Mouse (Mus musculus): Measurements from ENCODE around the gene Vegfb.

The Vegfb gene

GRCm38 (mm10) chr19:6941372-6942248, 45.8 kb downstream of the Vegfb start, which contains the start of gene Bad:
Gene Bad (plus strand): TSS chr19:6941861.
- DNase-seq (ENCODE audit: low read depth) = peak; percentile 97

DNA sequence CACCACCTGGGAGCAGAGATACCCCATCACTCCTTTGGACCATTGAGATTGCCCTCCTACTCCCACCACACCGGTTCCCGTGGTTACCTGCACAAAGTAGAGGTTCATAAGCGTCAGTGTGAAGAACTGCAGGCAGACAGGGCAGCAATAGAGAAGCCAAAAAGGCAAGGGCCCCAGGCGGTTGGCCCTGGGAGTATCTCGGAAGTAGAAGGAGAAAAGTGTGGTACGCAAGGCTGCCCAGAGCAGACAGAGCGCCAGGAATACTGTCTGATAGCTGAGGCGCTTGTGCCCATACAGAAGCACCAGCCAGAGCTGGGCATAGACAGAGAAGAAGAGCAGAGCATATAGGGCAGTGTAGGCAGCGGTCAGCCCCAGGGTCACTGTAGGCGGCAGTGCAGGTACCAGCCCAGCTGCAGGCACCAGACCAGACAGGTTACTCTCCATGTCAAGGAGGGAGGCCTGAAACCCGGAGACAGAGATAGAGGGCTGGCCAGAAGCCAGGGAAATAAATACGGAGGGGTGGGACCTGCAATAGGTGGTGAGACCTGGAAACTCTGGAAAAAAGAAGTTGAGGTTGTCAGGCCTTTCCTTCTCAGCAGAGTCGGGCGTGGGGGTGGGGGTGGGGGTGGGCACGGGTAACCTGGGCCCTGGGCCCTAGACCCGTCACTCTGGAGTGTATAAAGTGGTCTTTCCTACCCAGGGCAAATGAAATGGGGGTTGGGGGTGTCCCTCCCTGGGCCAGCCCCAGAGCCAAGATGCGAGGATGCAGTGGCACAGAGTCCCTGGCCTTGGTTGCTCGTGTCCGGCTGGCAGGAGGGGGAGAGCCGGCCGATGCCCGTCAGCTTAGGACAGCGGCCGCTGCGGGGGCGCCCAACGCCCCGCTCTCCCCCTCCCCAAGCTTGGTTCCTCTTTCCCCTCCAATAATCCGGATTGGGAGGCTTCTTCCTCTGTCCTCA, 46.8 kb downstream of the Vegfb start:
- no peak for DNase-seq (ENCODE audit: low read depth)

GRCm38 (mm10) chr19:6939106-6940002, 48.1 kb downstream of the Vegfb start:
- no peak for DNase-seq (ENCODE audit: low read depth)

DNA sequence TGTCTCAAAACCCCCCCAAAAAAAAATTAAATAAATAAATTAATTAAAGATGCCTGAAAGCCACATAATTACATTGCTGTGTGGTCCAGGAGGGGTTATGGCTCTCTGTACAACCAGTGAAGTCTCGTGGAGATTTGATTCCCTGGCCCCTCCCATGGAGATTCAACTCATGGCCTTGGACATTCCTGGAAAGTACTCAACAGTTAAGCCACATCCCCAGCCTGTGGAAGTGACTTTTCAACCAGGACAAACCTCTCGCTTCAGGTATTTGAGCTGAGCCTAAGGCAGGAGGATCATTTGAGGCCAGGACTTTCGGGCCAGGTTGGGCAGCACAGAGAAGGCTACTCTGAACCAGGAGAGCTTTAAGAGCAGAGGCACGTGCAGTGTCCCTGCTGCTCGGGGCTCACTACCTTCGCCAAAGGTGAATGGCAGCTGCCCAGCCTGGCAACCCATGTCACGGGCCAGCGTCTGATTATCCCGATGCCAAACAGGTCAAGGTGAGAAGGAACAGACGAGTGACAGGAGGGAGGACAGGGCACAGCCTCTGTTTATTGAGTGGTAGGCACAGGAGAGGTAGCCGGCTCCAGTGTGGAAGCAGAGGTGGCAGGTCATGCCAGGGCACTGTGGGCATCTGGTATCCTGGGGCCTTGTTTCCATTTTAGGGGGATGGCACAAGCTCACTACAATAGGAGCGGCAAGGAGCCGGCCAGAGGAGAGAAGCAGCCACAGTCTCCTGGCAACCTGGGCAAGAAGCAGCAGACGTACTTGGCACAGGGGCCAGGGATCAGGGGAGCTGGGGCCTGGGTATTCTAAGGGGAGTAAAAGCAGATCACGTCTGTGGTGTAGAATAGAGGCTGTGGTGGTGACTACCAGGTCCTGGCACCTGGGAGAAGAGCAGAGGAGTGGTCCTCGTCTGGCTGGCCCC, 49.6 kb downstream of the Vegfb start:
- no peak for DNase-seq (ENCODE audit: low read depth)

GRCm38 (mm10) chr19:6936299-6936698, 51.2 kb downstream of the Vegfb start:
- peak; percentile 75 for DNase-seq (ENCODE audit: low read depth)

DNA sequence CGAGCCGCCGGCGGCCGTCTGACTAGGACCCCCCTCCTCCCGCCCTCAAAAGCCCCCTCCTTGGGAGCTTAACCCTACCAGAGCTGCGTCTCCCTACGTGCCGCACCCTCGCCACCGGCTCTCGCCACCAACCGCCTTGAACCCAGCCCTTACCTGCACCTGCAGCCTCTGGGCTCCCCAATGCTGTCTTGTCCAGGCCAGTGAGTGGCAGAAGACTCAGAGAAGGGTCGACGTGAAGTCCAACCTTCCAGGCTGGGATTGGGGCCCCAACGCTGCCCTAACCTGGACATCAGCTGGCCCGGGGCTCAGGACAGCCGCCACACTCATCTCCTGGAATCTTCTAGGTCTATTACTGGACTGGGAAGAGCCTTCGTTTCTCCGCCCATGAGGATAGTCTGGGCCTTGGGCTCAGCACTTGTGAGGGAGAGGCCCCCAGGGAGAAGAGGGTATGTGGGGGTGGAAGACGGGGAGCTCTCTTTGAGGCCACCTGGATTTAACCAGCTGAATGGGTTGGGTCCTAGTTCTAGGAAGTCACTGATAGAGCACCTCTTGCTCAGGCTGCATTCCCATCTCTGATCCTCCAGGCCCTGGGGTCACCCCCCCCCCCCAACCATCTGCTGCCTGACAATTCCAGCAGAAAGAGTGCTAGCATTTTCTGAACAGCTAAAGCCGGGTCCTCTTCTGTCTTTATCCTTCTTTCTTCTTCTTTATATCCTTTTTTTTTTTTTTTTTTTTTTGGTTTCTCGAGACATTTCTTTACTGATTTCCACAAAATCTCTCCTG, 53.1 kb downstream of the Vegfb start, which contains the start of gene Kcnk4:
Kcnk4 (minus strand) TSS at position 321 of the 783 bp plus-strand sequence.
- DNase-seq (ENCODE audit: low read depth) = no peak

DNA sequence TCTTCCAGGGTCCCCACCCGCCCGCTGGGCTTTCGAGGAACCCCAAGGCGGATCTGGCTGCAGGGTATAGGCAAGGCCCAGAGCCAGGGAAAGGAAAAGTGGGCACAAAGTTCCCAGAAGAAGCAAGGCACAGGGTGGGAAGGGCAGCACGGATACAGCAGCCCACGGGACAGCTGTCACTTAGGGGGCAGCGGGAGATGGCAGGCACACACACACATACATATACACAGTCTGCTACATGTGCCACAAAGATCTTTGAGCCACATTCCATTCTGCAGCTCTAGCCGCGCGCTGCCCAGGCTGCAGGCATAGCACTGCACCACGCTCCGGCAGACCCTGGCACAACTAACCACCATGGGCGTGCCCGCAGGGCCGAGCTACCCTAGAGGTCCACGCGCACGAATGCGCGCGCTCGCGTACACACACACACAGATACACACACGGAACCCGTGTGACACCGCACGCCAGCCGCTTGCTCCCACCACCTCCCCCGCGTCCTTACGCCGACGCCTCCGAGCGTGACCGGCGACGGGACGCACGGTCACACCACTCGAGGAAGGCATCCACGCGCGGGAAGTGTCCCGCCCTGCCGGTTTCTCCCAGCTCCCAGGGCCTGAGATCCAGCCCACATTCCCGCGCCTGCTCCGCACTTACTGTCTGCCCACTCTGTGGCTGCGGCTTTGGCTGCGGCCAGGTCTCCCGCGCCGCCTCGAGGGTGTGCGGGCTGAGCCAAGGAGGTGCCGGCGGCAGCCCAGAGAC, 53.8 kb downstream of the Vegfb start:
- DNase-seq (ENCODE audit: low read depth) = no peak

DNA sequence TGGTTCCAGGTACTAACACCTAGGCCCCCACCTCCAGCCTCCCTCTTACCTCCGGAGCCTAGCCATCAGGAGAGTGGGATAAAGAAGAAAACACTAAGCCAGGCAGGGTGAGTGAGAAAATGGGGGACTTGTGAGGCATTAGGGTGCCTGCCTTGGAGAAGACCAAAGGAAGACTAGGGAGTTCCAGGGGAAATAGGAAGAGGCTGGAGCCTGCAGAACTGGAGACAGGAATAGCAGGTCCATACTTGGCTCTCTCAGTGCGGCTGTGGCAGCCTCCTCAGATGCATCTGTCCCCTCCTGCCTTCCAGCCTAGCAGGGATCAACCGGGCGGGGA, 54.4 kb downstream of the Vegfb start:
- DNase-seq (ENCODE audit: low read depth) = no peak

Data from induced T-regulatory cell, adult 2 months (primary cell).